Mouse (Mus musculus) liver, adult 2 months (tissue): Measurements from ENCODE around the gene Zfp14. TPM values are rescaled to one million over a fixed set of nuclear protein-coding genes. Genes with fewer than 3 reads are reported as not detected.

Experiments used
- DNase-seq: peaks from one replicate; pipeline ENCODE4 v3.0.0-alpha.2; 2011; ENCODE audit warnings: low read depth, low spot score; ENCODE audit errors: extremely low read depth
- H3K27ac ChIP-seq: fragments of 200-500 bp; replicated peaks from 2 replicates; pipeline ENCODE4 v1.5.1; 2012; ENCODE audit warnings: low read depth, mild to moderate bottlenecking, control low read depth, inconsistent platforms, low read length; ENCODE audit not compliant: insufficient read depth
- H3K27me3 ChIP-seq: fragments of 200-500 bp; 2 replicates; pipeline ENCODE4 v1.6.1; 2012; ENCODE audit warnings: mild to moderate bottlenecking, moderate library complexity, low read length, inconsistent platforms; ENCODE audit not compliant: control insufficient read depth, insufficient read depth
- H3K36me3 ChIP-seq: fragments of 200-500 bp; 2 replicates; pipeline ENCODE4 v1.6.1; 2012; ENCODE audit warnings: low read length, inconsistent platforms; ENCODE audit not compliant: control insufficient read depth, insufficient read depth
- H3K4me1 ChIP-seq: fragments of 200-500 bp; 2 replicates; pipeline ENCODE4 v1.6.1; 2011; ENCODE audit warnings: low read length; ENCODE audit not compliant: control insufficient read depth, insufficient read depth
- H3K4me3 ChIP-seq: fragments of 200-500 bp; 2 replicates; pipeline ENCODE4 v1.5.1; 2011; ENCODE audit warnings: low read depth, mild to moderate bottlenecking, control low read depth, low read length, moderate library complexity; ENCODE audit not compliant: insufficient read depth
- H3K79me2 ChIP-seq: fragments of 200-500 bp; 2 replicates; pipeline ENCODE4 v1.6.1; 2012; ENCODE audit warnings: inconsistent platforms, mild to moderate bottlenecking, low read length, moderate library complexity; ENCODE audit not compliant: control insufficient read depth, insufficient read depth
- H3K9ac ChIP-seq: fragments of 200-500 bp; 2 replicates; pipeline ENCODE4 v1.6.1; 2012; ENCODE audit warnings: low read depth, mild to moderate bottlenecking, control low read depth, inconsistent platforms, low read length
- CTCF ChIP-seq: fragments of 200-500 bp; IDR thresholded peaks from 2 replicates; pipeline ENCODE4 v1.5.1; 2011; ENCODE audit warnings: low read depth, low read length, control low read depth
- POLR2A ChIP-seq: fragments of 200-500 bp; IDR thresholded peaks from 2 replicates; pipeline ENCODE4 v1.6.1; 2011; ENCODE audit warnings: low read length, control low read depth; ENCODE audit not compliant: insufficient read depth; ENCODE audit errors: extremely low read depth
- WGBS: fragments of 180-500 bp; shearing (Covaris S2); methylation state at CpG from one replicate; pipeline ENCODE4 v1.1.7; 2018; 5-methylcytosine and 5-hydroxymethylcytosine counted together
- polyA plus RNA-seq: library from polyadenylated mRNA; depleted of rRNA; stranded (reverse); fragments of >200 nt; gene quantifications from 2 replicates; pipeline ENCODE4 v1.2.3, GENCODE M21; 2012
- total RNA-seq: library from RNA; depleted of rRNA; stranded (reverse); fragments of >200 nt; gene quantifications from 2 replicates; pipeline ENCODE4 v1.2.3, GENCODE M21; 2014

The Zfp14 gene
- total and polyA plus RNA-seq, 2 experiments, result 0.49 to 1.1 TPM

- H3K79me2 ChIP-seq, result no peaks in the 10 kb centered on the region
- TF ChIP-seq POLR2A (no peak), CTCF (peak; percentile 30; the same call in 1 of the 2 replicates)
- H3K27ac ChIP-seq, result no peak overlapping the region
- no peak overlapping the region for H3K9ac ChIP-seq
- H3K27me3 ChIP-seq, result no peaks in the 10 kb centered on the region
- WGBS, result 84% methylated on average over 5 of the region's 5 CpGs
- no peaks in the 10 kb centered on the region for H3K4me1 ChIP-seq
- DNase-seq, result no peak
- peaks cover 16% of the 10 kb centered on the region; the same call in 1 of the 2 replicates for H3K36me3 ChIP-seq
- H3K4me3 ChIP-seq, result no peak overlapping the region
Measured at GRCm38 (mm10) chr7:30025358-30025757, 25.8 kb downstream of the Zfp14 start.

DNA sequence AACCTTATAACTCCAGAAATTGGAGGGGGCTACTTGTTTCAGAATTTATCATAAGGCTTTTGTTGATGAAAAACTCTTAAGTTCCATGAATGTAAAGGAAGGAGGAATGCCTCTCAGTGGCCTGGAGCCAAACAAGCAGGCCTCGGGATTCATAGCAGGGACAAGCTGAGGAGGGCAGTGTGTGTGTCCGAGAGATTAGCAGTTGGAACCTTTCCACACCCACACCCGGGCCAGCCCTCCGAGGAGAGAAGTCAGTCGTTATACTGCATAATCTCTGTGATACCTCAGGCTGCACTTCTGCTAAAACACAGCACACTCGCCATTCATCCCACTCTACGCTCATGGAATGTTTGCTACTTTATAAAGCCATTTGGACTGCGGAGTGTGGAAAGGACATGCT, 27.4 kb downstream of the Zfp14 start:
- DNase-seq, result no peak
- no peak overlapping the region for H3K9ac ChIP-seq
- H3K4me1 ChIP-seq, result no peaks in the 10 kb centered on the region
- WGBS, result 76% methylated on average over 8 of the region's 8 CpGs
- no peak overlapping the region for H3K4me3 ChIP-seq
- no peaks in the 10 kb centered on the region for H3K27me3 ChIP-seq
- H3K36me3 ChIP-seq, result peaks cover 23% of the 10 kb centered on the region; the same call in 1 of the 2 replicates
- no peaks in the 10 kb centered on the region for H3K79me2 ChIP-seq
- H3K27ac ChIP-seq, result no peak overlapping the region
- TF ChIP-seq CTCF, result no peak
- TF ChIP-seq POLR2A, result no peak

DNA sequence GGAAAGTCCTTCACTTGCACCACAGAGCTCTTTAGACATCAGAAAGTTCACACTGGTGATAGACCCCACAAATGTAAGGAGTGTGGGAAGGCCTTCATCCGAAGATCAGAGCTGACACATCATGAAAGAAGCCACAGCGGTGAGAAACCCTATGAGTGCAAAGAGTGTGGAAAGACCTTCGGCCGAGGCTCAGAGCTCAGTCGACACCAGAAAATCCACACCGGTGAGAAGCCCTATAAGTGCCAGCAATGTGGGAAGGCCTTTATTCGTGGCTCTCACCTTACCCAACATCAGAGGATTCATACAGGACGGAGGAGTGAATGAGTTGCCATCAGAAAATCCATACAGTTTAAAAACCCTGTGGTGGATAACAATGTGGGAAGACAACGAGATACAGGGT, 27.9 kb downstream of the Zfp14 start:
- Histone ChIP-seq H3K27me3 (no peaks in the 10 kb centered on the region), H3K36me3 (peaks cover 27% of the 10 kb centered on the region; the same call in 1 of the 2 replicates), H3K4me3 (no peak overlapping the region), H3K4me1 (no peaks in the 10 kb centered on the region), H3K9ac (no peak overlapping the region), H3K79me2 (no peaks in the 10 kb centered on the region), H3K27ac (no peak overlapping the region)
- WGBS, result 94% methylated on average over 9 of the region's 9 CpGs
- DNase-seq, result no peak
- TF ChIP-seq CTCF (no peak), POLR2A (no peak)

DNA sequence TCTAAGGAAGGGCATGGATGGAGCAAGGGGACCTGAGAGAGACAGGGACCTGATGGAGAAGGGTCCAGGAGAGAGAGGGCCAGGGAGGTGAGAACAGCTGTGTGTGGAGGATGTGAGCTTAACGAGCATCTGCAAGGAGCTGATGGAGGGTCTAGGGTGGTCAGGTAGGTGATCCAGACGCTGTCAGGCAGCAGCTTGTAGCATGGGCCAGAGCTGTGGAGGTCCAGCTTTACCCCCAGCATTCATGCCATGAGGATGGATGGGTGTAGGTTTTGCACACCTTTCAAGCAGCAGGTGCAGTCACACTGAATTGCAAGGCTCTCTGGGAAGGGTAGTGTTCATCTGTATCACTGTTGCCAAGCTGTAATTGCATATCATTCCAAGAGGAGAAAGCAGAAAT, 31.6 kb downstream of the Zfp14 start:
- Histone ChIP-seq H3K27ac (no peak overlapping the region), H3K4me1 (no peaks in the 10 kb centered on the region), H3K36me3 (peaks cover 48% of the 10 kb centered on the region), H3K79me2 (no peaks in the 10 kb centered on the region), H3K4me3 (no peak overlapping the region), H3K27me3 (no peaks in the 10 kb centered on the region), H3K9ac (no peak overlapping the region)
- WGBS, result 94% methylated on average over 2 of the region's 2 CpGs
- no peak for TF ChIP-seq POLR2A
- no peak for TF ChIP-seq CTCF
- DNase-seq, result no peak

GRCm38 (mm10) chr7:30017226-30017625, 34.0 kb downstream of the Zfp14 start:
- Histone ChIP-seq H3K4me3 (no peak overlapping the region), H3K4me1 (no peaks in the 10 kb centered on the region), H3K79me2 (no peaks in the 10 kb centered on the region), H3K36me3 (peaks cover 42% of the 10 kb centered on the region), H3K27me3 (no peaks in the 10 kb centered on the region), H3K9ac (no peak overlapping the region), H3K27ac (no peak overlapping the region)
- TF ChIP-seq CTCF (no peak), POLR2A (no peak)
- DNase-seq, result no peak
- WGBS, result 94% methylated on average over 6 of the region's 6 CpGs

DNA sequence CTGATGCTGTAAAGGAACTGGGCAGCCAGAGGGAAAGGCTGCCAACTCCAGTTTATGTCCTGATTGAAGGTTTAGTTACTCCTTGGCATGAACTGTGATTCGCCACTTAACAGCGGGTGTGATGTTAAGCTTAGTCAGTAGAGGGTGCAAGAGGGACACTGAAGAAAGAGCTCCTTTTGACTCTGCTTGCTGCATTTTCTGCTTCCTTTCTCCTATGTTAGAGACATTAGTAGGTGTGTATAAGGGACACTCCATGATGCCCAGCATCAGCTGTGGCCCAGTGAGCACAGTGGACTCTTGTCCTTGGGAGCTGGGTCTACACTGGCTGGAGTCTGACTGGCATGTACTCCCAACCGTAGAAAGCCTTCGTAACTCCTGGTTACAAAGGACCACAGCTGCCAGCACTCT, 38.2 kb downstream of the Zfp14 start:
- Histone ChIP-seq H3K9ac (no peak overlapping the region), H3K36me3 (peaks cover 37% of the 10 kb centered on the region), H3K27me3 (no peaks in the 10 kb centered on the region), H3K27ac (no peak overlapping the region), H3K79me2 (no peaks in the 10 kb centered on the region; the same call in 1 of the 2 replicates), H3K4me3 (no peak overlapping the region), H3K4me1 (no peaks in the 10 kb centered on the region)
- peak; percentile 54 for DNase-seq
- 70% methylated on average over 4 of the region's 4 CpGs for WGBS
- TF ChIP-seq POLR2A, result no peak
- TF ChIP-seq CTCF, result peak; percentile 22; the same call in 1 of the 2 replicates
